Mouse (Mus musculus) left cerebral cortex, adult 11 months (tissue): ENCODE data around the gene Napsa.

ENCODE experiments used
- DNase-seq: peaks from one replicate; pipeline ENCODE4 v3.0.0; 2022; ENCODE audit warnings: low spot score

Gene Napsa

DNA sequence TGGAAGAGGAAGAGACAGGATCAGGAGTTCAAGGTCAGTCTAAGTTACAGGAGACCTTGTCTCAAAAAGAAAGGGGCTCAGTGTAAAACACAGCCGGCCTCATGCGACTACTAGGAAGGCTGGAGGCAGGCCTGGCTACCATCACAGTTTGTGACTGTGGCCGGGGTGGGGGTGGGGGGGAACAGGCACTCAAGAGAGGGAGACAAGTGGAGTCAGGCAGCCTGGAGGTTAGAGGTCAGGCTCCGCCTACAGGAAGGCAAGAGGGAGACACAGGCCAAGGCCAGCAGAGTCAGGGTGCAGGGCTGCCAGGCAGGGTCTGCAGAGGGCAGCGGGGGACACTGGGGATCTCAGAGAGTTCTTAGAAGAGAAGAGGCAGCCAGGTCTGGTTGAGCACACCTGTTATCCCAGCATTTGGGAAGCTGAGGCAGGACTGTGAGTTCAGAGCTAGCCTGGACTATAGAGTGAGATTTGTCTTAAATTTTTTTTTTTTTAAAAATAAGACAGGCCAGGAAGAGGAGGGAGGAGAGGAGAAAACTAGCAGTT is 24.9 kb downstream of the Napsa start:
- no peak for DNase-seq

DNA sequence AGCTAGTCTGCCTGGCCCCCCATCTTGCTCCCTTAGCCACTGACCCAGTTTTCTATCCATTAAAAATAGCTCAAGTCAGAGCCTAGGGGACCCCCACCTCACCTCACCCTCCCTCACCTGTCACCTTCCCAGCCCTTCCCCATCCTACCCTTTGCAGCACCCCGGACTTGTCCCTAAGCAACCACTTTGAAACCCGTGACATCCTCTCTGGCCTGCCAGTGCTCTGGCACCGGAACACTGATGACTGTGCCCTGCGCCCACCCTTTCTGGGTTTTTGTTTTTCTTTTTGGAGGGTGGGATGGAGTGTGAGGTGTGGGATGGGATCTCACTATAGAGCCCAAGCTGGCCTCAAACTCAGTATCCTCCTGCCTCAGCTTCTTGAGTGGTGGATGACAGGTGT is 25.5 kb downstream of the Napsa start:
- DNase-seq = no peak

DNA sequence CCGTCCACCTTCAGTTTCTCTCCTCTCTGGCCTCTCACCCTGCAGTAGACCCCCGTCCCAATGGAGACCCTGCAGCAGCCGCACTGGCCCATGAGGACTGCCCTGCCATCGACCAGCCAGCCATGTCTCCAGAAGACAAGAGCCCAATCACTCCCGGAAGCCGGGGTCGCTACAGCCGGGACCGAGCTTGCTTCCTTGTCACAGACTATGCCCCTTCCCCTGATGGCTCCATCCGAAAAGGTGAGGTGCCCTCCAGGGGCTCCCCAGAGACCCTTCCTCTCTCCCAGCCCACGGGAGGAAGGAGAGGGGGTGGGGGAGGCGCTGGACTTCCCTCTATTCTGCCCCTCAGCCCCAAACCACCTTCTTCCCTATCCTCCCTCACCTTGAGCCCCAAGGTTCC is 26.2 kb downstream of the Napsa start:
- DNase-seq = no peak

DNA sequence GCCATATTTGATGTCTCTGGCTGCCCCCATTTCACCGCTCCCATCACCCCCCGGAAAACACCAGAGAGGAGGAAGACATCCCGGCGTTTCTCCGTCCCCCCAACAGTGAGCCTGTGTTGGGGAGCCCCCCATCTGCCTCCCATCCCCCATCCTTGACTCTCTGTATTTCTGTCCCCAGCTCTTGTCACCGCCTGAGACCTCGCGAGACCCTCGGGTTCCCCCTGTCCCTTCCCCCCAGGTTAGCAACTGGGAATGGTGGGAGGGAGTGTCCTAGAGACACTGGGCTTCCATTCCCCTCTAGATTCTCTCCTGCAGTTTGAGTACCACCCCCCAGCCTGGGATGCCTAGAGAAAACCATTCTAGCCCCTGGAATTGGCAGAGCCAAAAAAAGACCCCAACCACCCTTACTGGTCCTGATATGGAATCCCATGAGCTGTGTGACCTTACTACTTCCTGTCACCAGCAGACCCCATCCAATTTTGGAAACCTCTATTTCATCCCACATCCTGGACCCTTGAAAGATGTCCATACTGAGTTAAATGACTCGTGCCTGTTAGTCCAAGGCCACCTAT is 28.6 kb downstream of the Napsa start:
- DNase-seq = no peak

DNA sequence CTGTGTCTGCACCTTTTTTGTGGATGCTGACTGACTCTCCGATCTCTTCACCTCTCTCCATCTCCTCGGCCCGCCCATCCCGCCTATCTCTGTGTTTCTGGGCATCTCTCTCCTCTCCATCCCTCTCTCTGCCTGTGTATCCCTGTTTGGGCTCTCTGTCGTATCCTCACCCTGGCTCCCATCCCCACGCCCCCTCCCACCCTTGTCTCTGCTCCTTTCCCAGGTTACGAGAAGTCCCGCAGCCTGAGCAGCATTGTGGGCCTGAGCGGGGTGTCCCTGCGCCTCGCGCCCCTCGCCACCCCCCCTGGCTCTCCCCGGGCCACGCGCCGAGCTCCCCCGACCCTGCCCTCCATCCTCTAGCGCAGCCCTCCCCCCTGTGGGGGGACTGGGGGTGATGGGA is 29.5 kb downstream of the Napsa start:
- no peak for DNase-seq

DNA sequence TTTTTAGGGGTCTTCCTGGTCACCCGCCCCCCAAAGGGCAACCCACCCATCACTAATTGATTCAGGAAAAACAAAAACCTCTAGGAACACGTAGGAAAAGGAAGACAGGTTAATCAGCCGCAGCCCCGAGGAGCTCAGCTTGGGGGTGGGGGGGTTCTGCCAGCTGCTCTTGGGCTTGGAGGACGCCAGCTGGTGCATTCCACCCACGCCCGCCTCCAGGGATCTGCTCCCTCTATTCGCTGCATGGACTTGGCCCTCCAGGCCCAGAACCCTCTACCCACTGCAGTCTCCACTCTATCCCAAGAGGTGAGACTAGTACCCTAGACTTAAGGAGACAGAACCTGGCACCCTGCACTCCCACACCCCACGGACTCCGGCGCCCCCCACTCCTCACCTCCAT is 30.3 kb downstream of the Napsa start:
- DNase-seq = no peak

DNA sequence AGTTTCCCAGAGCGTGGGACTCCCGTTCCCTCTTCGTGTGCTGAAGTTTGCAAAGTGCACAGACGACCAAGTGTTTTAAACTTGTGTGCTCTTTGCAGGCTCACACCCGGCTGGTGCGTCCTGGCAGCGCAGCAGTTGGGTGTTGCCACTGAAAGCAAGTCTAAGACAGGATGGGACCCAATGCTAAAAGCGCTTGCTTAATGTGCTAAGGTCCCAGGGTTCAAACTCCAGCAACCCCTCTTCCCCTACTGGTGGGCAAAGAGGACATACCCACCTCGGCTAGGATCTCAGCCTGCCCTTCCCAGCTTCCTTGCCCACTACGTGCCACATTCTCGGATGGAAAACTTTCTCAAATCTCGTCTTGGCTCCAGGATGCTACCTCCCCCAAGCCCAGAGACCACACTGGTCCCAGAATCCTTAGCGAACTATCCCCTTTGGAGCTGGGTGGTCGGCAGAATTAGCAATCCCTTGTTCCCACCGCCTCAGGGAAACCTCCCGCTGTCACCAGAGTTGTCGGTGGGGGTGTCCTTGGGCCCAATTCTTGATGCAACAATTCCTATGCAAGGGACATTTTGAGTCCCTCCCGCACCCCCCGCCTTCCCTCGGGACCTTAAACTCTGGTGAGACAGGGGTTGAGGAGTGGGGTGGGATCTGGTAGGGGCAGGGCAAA is 31.1 kb downstream of the Napsa start:
- no peak for DNase-seq

DNA sequence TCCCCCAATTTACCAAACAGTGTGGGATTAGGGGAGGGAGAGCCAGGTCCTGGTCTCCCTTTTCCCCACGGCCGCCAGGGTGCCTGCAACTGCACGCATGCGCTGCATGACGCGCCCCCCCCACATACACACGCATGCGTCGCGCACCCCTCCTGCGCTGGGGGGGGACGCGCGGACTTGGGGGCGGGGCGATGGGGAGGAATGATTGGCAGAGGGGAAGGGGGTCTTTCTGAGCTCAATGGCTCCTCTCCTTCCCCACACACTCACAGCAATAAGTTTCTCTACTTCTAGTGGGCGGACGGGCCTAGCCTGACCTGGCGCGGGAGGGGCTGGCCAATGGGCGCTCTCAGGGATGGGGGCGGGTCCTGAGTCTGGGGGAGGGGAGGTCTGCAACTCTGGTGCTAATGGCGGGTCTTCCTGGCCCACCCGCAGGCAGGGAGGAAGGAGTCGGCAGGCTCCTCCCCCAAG is 32.0 kb downstream of the Napsa start:
- DNase-seq = no peak

DNA sequence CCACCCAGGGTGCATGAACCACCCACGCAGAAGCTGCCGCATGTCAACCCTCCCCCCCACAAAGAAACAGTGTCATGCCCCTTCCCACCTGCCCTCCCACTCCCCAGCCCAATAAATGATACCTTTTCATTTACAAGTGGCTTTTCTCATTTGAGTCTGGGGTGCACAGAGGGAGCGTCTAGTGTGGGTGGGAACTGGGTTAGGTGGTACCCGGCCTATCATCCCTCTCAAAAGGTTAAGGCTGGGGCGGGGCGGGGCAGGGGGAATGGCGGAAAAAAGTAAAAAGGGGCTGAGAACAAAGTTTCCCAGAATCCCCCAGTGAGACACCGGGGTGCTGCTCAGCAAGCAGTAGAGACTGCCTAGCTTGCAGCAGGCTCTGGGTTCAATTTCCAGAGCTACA is 32.4 kb downstream of the Napsa start:
- no peak for DNase-seq

DNA sequence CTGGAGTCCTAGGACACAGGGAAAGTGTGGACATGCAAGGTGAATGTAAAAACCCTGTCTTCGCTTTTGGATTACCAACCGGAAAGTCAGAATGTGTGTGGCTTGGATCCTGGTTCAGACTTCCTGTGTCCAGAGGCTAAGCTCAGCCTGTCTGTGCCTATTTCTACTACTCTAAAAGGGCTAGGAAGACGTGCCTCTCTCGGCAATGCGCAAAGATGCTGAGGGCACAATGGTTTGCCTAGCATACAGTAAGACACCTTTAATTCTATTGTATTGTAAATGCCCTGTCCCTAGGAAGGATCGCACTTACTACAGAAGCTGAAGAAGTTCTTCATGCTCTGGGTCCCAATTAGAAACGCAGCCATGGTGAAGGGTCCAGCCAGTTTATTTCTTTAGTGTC is 33.3 kb downstream of the Napsa start:
- DNase-seq = no peak

DNA sequence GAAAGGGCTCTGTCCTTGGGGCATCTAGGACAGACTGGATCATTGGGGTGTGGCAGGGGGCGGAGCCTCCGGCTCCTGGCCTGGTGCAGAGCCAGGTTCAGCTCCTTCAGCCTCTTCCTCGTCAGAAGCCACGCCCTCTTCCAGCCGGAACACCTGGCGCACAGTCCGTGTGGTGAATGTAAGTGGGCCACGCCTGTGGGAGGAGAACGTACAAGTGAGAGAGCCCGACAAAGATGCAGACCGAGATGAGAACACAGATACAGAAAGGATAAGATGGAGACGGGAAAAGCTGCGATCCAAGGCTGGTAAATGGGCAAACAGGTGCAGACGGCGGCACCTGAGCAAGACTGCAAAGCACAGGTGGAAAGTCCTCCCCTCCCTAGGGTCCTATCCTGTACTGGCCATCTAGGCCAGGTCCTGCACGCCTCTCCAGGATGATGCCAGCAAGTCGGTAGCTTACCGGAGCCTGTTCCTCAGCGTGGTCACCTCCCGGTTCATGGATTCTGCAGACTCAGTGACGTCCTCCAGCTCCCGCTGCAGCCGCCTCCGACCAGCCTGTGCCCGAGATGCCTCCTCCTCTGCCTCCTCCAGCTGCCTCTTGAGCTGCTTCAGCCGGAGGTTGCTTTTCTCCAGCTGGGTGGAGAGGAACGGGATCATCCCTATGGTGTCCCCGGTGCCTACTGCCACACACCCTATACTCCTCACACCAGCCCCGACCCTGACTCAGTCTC is 34.2 kb downstream of the Napsa start:
- no peak for DNase-seq

DNA sequence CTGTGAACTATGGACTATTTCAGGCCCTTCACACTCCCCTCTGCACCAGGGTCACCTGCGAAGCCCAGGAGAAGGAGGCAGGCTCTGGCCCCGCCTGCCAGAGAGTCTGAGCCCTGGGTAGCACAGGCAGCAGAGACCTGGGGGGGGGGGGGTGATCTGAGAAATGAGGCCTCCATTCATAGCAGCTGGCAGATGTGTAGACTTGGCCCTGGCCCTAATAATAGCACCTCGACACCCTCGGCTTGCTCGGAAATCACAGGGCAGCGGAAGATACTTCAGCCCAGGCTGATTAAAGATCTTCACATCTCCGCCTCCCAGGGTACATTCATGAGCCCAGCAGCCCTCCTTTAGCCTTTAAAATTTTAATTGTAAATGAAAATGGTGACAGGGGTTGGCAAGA is 40.0 kb downstream of the Napsa start:
- DNase-seq = no peak

DNA sequence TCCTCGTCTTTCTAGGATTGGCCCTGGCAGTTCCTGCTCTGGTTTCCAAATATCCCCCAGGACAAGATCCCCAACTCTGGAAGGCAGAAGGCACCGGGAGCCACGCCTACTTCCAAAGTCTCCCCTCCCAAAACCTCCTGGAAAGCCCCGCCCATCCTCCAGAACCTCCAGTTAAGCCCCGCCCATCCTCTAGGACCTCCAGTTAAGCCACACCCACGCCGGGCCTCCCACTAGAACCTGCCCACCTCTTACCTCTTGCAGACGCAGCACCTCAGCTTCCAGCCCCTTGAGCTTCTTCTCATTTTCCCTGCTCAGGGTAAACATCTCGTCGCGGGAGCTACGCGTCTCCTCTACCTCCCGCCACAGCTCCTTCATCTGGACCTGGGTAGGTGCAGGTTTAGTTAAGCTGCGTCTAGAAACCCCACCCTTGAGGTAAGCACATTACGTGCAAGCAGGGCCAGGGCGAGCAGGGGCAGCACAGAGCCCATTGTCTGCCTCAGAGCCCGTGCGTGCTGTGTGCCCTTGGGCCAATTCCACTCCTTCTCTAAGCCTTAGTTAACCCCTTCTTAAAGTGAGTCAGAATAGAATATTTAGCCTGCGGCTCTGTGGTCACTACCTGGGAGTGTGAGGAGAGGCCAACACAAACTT is 42.0 kb downstream of the Napsa start:
- no peak for DNase-seq

DNA sequence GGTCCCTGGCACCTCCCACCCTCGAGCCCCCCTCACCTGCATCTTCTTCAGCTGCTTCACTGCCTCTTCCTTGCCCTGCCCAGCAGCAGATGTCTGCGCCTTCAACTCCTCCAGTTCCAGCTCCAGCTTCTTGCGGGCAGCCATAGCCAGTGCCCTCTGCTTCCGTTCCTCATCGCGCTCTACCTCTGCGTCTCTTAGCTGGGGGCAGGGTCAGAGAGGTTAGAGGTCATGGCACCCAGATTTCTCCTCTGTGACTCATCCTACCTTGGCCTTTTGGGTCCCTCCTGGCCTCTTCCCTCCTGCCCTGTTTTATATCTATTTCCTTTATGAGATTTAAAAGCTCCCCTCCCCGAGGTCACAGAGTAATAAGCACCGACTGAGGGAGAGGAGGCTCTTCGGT is 43.1 kb downstream of the Napsa start:
- DNase-seq = no peak

DNA sequence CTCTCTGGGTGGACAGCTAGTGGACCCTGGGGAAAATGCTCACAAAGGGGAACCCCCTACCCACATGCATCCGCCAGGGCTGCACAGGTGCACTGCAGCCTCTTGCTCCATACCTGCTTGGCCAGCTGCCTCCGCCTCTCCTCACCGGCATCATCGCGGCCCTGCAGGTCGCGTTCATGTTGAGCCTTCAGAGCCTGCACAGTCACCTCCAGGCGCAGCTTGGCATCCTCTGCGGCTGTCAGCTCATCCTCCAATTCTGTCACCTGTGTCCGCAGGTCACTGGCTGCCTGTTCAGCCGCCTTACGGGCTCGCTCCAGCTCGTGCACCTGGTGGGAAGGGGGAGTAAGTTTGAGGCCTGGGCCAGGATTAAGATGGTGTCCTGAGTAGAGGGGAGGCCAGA is 43.8 kb downstream of the Napsa start:
- DNase-seq = no peak

DNA sequence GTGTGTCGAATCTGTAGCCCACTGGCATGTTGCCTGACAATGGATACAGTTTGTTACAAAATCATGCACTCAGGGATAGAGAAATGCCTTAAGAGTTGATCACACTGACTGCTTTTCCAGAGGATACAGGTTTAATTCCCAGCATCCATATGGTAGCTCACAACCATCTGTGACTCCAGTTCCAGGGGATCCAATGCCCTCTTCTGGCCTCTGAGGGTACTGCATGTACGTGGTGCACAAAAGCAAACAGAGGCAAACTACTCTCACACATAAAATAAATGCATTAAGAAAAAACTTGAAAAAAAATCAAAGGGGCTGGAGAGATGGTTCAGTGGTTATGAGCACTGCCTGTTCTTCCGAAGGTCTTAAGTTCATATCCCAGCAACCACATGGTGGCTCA is 44.9 kb downstream of the Napsa start:
- DNase-seq = no peak

DNA sequence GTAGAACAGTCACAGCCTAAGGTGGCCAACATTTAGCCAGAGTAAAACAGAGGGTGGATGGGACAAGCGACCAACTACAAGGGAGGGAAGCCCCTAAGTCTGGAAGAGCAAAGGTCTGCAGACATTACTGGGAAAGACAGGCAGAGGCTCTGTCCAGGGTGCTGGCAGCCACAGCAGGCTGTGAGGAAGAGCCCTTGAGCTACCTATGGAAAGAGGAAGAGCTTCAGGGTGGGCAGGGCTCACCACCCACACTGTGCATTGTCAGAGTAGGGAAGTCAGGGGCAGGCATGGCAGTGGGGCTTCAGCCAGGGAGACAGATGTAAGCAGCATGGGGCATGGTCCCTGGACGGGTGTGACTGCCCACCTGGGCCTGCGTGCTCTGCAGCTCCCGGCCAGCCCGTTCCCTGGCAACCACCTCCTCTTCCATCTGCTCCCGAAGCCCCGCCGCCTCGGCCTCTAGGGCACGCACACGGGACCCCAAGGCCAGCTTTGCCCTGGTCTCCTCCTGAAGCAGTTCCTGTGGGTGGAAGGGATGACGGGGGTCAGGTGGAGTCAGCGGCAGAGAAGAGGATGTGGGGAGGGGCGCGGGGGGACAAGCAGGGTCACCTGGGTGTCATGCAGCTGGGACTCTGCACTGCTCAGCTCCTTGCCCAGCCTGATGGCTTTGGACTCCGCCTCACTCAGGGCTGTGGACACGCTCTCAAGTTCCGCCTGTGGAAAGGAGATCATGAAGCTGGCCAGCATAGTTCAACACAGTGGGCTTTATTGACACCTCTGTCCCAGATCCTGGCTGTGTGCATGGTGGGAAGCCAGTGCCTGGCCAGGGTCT is 51.7 kb downstream of the Napsa start:
- no peak for DNase-seq

DNA sequence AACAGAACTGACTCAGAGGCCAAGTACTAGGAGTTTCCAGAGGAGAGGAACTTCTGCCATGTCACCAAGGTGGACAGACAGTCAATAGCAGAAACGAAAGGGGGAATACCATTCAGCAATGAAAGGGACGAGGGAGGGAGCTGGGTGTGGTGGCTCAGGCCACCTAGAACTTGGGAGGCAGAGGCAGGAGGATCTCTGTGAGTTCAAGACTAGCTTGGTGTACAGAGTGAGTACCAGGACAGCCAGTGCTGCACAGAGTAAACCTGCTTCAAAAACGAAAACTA is 52.3 kb downstream of the Napsa start:
- no peak for DNase-seq

DNA sequence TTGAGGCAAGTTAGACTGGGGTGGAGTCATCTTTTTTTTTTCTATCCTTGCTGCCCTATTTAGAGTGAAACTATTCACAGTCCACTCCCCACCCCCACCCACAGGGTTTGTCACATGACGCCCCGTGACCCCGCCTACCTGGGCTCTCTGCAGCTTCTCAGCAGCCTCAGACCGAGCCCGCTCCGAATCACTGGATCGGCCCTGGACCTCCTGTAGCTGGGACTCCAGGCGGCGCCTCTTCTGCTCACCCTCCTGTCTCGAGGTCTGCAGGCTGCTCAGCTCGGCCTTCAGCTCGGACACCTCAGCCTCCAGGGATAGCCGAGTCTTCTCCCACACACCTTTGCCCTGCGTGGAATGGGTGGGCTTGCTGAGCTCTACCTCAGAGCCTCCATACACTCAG is 52.6 kb downstream of the Napsa start:
- no peak for DNase-seq

DNA sequence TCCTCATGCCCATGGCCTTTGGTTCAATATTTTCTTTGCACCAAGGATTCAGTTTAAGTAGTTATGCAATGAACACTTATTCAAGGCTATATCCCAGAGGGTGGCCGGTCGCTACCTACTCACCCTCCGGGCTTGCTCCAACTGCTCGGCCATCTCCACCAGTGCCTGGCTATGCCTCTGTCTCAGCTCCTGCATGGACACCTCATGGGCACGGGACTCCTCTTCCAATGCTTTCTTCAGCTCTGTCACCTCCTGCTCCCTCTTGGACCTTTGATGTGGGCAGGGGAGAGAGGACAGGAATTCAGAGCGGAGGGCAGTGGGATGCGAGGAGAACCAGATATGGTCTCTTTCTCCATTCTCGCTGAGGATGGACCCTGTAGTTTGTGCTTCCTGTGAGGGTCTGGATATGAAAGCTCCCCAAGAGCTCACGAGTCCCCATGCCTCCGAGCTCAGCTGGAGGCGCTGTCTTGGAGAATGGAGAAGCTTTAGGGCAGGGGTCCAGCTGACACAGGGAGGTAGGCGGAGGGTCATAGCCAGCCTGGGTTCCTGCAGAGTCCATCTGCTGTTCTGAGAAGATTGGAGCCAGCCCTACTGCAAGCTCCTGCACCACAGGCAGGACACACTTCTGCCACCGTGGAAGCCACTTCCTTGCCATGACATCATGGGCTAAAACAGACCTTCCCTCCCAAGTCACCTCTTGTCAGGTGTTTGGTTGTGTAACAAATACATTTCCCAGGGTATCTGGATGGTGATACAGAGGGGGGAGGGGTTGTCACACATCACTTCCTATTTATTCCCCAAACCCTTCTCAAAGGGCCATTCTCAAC is 53.3 kb downstream of the Napsa start:
- DNase-seq = no peak

DNA sequence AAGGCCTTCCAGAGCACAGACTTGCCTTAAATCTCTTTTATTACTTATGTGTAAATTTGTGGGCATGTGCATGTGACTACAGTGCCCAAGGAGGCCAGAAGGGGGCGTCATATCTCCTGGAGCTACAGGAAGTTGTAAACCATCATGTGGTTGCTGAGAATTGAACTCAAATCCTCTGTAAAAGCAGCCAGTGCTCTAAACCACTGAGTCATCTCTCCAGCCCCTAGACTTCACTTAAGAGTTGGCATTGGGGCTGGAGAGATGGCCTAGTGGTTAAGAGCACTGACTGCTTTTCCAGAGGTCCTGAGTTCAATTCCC is 53.8 kb downstream of the Napsa start:
- DNase-seq = no peak
